Mouse (Mus musculus) c-Kit-positive CD71-positive TER-119-positive erythroid progenitor cells, embryonic 14.5 days (primary cell): ENCODE measurements around the gene Stat5a.

Experiments
- DNase-seq: peaks from one replicate; pipeline ENCODE4 v3.0.0-alpha.2; 2013; ENCODE audit warnings: low spot score

The Stat5a gene

GRCm38 (mm10) chr11:100858935-100859578 is at the start of gene Stat5a:
Stat5a (plus strand) TSS chr11:100859351.
- no peak for DNase-seq

GRCm38 (mm10) chr11:100810516-100810915 is 48.6 kb upstream of the Stat5a start:
- no peak for DNase-seq

- no peak for DNase-seq
These were observed 48.0 kb upstream of the Stat5a start for GRCm38 (mm10) chr11:100811132-100811531.

DNA sequence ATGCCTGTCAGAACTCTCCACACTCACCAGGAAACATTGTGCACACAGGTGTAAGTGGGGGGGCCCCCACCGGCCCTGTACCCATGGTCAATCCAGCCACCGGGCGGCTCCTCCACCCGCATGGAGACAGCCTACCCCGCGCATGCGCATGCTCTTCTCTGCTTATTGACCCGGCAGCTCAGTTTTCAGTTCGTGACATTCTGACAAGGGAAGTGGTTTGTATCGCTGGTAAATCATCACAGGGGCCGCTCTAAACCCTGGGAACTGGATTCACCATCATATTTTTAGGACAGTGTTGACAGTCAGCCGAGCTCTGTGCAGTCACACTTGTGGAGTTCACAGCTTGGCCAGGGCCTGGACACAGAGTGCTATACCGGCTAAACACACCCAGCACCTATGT is 44.7 kb upstream of the Stat5a start:
- DNase-seq, result peak; percentile 68

- no peak for DNase-seq
These were observed 42.8 kb upstream of the Stat5a start for GRCm38 (mm10) chr11:100816342-100816741.

- no peak for DNase-seq
These were observed 42.4 kb upstream of the Stat5a start for GRCm38 (mm10) chr11:100816801-100817200.

GRCm38 (mm10) chr11:100817311-100817710 is 41.8 kb upstream of the Stat5a start:
- no peak for DNase-seq

GRCm38 (mm10) chr11:100818359-100819012 is 40.7 kb upstream of the Stat5a start:
- DNase-seq, result peak; percentile 60

DNA sequence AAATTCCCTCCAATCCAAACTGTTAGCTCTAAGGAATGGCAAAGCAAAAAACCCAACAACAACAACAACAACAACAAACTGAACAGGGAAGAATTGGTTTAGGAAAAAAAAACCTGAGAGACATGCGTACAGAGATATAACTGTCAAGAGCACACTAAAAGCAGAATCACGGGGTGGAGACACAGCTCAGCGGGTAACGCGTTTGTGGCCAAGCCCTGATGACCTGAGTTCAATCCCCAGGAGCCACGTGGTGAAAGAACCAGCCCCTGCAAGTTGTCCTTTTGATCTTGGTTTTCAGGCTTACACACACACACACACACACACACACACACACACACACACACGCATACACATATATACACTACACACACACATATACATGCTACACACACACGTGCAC is 40.1 kb upstream of the Stat5a start:
- peak; percentile 45 for DNase-seq

DNA sequence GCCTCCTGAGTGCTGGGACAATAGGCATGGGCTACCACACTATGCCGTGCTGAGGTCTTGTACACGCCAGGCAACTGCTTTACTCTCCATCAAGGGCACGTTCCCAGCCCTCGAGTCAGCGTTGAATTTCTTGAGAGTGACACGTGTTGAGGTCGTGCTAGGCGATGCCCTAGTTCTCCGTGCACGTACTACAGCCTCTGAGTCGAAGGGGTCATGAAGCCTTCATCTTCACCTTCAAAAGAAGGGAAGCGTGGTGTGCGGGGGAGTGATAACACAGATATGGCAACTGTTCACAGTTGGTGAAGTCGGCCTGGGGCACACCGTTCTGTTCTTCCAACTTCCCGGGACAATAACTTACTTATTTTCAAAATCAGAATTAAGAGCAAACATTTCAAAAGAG is 39.5 kb upstream of the Stat5a start:
- peak; percentile 29 for DNase-seq

DNA sequence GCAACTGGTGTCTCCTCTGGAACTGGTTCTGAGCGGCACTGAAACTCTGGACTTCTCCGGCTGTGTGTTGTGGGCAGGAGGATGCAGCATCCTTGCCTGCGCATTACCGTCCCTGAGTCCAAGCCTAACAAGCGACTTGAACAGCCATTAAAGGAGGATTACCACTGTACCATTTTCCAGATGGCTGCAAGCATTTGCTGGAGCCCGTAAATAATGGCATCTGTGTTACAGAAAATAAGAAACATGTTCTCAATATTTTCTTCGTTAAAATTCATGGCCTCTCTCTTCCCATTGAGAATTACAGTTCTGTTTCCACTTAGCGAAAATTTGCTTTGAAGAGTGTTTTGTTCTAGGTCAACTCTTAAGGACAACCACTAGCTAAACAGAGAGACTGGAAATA is 39.1 kb upstream of the Stat5a start:
- DNase-seq, result no peak

DNA sequence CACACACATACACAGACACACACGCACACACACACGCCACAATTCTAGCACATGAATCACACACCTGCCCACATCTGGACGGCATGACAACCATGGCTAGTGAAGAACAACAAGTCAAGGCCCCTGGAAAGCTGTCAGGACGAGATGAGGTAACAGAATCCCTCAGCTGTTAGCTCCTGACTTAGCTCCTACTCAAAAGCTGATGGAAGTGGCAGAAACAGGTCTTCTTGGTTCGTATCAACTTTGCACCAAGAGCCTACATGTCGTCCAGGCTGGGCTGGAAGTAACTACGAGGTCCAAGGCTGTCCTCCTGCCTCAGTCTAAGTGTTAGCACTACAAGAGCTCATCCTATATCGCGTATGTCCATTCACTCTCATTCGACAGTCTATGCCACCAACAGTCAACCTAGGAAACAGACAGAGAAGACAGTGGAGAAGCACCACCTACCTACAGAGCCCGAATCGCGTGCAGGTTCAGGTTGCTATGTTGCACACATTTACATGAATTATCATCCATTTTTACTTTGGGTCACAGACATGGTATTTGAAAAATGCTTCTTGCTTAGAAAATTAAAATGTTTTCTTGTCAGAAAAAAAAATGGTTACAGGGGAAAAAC is 37.4 kb upstream of the Stat5a start:
- no peak for DNase-seq

- DNase-seq, result no peak
These were observed 36.8 kb upstream of the Stat5a start for GRCm38 (mm10) chr11:100822365-100822764.

DNA sequence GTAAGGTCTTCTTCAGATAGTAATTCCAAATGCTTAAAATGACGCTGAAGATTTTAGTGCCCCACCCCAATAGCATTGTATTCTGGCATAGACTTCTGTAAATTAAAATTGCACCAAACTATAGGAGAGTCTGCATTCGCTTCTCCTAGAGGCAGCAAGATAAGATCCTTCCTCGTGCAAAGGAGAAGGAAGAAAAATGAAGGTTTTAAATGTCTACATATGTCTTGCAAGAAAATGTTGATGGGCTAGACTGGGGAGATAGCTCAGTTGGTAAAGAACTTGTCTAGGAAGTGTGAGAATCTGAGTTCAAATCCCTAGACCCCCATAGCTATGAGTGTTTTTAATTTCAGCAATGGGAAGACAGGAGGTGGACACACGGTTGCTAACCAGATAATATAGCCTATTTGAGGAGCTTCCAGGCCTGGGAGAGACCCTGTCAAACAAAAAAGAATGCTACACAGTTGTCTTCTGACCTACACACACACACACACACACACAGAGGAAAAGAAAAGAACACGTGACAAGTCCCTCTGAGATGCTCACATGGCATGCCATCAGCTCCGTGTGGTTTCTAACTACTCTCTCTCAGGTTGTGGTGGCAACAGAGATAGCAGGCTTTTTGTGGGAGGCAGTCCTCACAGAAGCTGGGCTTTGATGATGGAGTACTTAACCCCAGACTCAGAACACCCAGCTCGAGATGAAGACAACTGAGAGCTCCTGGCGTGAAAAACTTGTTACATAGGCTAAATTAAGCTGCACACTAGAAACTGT is 35.4 kb upstream of the Stat5a start:
- DNase-seq, result no peak

DNA sequence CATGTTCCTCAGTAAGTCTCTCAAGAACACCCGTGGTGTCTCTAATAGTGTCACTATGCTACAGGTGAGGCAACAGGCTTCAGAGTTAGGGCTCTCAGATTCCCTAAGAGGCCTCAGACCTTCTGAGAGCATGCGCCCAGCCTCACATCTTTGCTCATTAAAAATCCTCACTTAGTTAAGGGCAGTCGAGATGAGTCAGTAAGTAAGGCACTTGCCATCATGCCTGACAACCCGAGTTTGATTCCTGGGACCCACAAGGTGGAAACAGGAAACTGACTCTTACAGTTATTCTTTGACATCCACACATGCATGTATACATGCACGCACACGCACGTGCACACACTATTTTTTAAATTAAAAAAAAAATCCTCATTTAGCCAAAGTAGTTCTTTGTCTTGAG is 34.7 kb upstream of the Stat5a start:
- no peak for DNase-seq

DNA sequence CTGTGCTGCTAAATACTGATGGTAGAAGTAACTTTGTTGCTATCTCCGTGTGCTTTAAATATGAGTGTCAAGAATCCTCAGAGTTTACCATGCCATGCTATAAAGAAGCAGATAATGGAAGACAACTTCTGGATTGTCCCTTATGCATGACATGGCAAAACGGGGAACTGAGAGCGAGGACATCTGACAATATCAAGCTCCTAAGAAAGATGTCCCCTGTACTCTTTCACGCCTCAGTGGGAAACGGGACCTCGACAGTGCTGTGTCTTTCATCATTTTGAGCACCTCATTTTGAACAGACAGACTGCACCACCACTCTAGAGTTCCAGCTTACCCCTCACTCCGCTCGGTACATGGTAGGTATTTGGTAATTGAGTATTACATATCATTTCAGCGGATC is 33.7 kb upstream of the Stat5a start:
- no peak for DNase-seq

DNA sequence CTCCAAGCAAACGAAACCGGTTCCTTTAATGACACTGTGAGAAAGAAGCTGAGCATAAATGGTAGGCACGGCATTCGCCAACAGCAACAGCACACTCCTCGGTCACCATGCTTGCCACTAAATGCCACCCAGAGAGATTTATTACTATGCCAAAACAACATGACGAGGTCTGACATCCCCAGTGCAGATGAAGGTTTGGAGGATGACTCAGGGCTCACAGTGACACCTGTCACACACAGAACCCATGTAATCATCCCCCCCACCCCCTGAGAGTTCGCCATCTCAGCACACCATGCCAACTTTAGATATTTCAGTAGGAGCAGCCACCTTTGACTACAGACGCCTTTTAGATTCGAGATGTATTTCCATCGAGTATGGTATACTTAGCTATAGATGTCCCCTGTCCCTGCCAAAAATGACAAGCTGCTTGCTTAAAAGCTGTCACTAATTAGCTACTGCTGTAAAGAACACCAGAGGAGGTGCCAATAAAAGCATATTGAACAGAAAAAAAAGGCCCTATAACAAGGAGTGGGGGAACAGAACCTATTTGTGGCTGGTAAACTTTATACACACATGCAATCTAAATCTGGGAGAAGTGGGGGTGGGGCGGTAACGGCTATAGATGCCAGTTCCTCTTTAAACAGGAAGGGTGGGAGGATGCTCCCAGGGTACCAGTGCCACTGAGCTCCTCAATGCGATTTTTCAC is 32.8 kb upstream of the Stat5a start:
- no peak for DNase-seq

DNA sequence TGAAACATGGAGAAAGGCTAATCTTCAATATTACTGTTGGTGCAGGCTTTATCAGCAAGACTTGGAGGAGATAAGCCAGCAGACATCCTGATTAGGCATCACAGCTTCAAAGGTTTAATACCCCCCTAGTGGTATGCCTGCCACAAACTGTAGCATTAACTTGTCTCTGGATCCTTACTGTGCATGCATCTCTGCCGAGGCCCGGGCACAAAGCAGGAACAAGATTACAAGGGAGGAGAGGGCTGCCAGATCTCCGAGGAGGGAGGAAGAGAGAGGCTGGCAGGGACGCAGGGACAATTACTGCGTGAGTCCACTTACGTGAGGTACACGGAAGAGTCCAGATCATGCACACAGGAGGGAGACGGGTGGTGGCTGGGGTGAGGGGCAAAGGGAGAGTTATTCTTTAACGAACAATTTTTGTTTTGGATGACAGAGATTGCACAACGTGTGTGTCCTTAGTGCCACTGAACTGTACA is 30.4 kb upstream of the Stat5a start:
- DNase-seq, result no peak

GRCm38 (mm10) chr11:100829691-100830090 is 29.5 kb upstream of the Stat5a start:
- no peak for DNase-seq

- DNase-seq, result no peak
These were observed 27.8 kb upstream of the Stat5a start for GRCm38 (mm10) chr11:100831396-100831795.

DNA sequence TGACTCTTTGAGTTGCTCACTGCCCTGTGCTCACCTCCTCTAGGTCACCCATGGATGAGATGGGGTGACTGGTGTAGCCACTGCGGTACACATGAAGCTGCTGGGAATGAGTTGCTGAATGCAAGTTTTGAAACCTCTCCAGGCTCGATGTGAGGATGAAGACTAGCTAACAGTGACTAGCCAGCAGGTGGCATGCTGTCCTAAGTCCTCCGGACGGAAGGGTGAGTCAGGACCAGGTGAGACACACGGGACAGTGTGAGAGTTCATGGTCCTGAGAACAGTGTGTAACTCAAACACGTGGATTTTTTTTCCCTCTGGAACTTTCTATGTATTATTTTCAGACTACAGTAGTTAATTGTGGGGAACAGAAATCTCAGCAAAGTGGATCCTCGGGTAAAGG is 25.7 kb upstream of the Stat5a start:
- no peak for DNase-seq
